Mouse (Mus musculus): ENCODE measurements at regions not wholly inside any gene's neighbourhood (a gene's known extent, or its start where the extent isn't known, plus 50 kb on each side); places are given as distances from the start of the nearest gene placed in this dataset.

DNA sequence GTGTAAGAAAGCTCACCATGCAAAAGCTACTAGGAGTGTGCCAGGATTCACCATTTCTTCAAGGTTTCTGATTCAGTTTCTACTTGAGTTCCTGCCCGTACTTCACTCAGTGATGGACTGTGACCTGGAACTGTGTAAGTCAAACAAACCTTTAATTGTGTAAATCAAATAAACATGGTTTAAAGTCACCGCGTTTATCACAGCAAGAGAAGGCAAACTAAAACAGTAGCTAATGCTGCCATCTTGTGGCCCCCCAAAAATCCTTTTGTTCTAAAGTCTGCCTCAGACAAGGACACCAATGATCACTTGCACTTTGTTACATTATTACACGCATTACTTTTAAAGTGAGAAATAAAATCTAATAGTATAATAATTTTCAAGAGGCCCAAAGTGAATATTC lies 63.6 kb upstream of the Dcx start:
- Histone ChIP-seq H3K9ac (no peak overlapping the region), H3K9me3 (no peaks in the 10 kb centered on the region), H3K27me3 (replicated peaks) (no peaks in the 10 kb centered on the region), H3K4me2 (no peak overlapping the region), H3K4me3 (no peak overlapping the region), H3K36me3 (replicated peaks) (no peaks in the 10 kb centered on the region), H3K27ac (no peak overlapping the region), H3K4me1 (no peaks in the 10 kb centered on the region)
- 29% methylated on average over 4 of the region's 4 CpGs for WGBS
- 0 out of 2 replicates have a peak, but pooled peaks have one; percentile 11 for ATAC-seq (replicated peaks)
